Mouse (Mus musculus): ENCODE measurements around the gene Olfr410.

- TF ChIP-seq POLR2A (IDR thresholded peaks at IDR 0.05; ENCODE audit: control insufficient read depth, extremely low read depth, insufficient read depth, low read length, poor library complexity) (no peak), CTCF (IDR thresholded peaks at IDR 0.05; ENCODE audit: borderline replicate concordance, control insufficient read depth, extremely low read depth, insufficient read depth, low read length, poor library complexity) (no peak)
Measured at GRCm38 (mm10) chr11:74287256-74287655, 50.6 kb downstream of the Olfr410 start.

All from thymus, adult 2 months (tissue).